Mouse (Mus musculus): ENCODE measurements around the gene Hesx1. TPM values are rescaled to one million over a fixed set of nuclear protein-coding genes. Genes with fewer than 3 reads are reported as not detected.

The Hesx1 gene
- polyA plus RNA-seq, 1 experiment from 2014 or later, result not detected

Other genes starting within 250 kb of the Hesx1 start
- 0.36 TPM in 1 of 2 replicates, not detected in the other for gene Asb14, start 99.9 kb upstream of the Hesx1 start, polyA plus RNA-seq (2014; fragmentation: Nextera tagmentation; extraction: Ambion mirVana)
- gene Appl1, start 23.2 kb upstream of the Hesx1 start, polyA plus RNA-seq (2014; fragmentation: Nextera tagmentation; extraction: Ambion mirVana), result 87.3 and 88.5 TPM in 2 replicates
- 2.9 and 3.0 TPM in 2 replicates for gene Il17rd, start 44.5 kb downstream of the Hesx1 start, polyA plus RNA-seq (2014; fragmentation: Nextera tagmentation; extraction: Ambion mirVana)
- 5.3 and 5.5 TPM in 2 replicates for gene Arhgef3, start 120.5 kb downstream of the Hesx1 start, polyA plus RNA-seq (2014; fragmentation: Nextera tagmentation; extraction: Ambion mirVana)

All from midbrain, embryonic 14.5 days (tissue).